Mouse (Mus musculus): ENCODE measurements around the gene Agxt.

Agxt gene

DNA sequence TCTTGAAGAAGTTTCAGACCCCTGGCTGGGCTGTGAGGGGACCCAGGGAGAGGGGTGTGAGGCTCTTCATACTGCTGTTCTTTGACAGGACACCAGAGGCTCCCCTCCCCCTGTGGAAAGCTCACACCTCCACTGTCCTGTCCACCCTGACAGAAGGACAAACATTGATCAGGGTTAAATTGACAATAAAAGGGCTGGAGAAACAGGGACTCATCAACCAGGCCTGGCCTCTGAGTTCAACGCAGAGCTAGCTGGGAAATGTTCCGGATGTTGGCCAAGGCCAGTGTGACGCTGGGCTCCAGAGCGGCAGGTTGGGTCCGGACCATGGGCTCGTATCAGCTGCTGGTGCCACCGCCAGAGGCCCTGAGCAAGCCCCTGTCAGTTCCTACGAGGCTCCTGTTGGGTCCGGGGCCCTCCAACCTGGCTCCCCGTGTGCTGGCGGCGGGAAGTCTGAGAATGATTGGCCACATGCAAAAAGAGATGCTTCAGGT lies at the start of gene Agxt:
TSS of gene Agxt (plus strand) at position 205 of the 491 bp plus-strand sequence.
- no peak for DNase-seq

DNA sequence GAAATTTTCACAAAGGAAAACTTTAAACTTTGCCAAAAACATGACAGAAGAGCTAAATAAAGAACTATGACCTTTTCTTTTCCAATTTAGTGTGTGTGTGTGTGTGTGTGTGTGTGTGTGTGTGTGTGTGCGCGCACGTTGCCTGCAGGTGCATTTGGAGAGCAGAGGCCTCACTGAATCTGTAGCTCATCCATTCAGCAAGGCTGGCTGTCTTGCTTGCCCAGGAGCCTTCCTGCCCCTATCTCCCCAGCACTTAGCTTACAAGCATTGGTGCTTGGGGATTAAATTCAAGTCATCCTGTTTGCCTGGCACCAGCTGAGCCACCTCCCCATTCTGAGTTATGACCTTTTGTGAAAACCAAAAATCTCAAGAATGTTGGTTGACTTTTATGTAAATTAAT lies 42.5 kb upstream of the Agxt start:
- no peak for DNase-seq

DNA sequence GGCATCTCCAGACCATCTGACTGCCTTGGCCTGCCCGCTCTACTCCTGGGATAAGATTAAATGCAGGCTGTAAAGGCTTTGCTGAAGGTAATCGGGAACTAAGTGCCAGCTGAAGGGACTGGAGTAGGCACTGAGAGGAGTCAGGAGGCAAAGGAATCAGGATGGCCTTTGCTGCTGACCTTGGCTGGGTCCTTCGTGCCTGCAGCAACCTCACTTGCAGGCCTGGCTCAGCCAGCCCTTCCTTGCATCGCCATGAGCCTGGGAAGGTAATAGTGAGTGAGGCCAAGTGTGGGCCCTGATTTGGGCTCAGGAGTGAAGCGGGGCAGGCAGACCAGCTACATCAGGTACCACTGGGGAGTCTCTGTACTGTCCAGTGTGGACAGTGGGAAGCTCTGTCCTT lies 36.1 kb upstream of the Agxt start:
- no peak for DNase-seq

DNA sequence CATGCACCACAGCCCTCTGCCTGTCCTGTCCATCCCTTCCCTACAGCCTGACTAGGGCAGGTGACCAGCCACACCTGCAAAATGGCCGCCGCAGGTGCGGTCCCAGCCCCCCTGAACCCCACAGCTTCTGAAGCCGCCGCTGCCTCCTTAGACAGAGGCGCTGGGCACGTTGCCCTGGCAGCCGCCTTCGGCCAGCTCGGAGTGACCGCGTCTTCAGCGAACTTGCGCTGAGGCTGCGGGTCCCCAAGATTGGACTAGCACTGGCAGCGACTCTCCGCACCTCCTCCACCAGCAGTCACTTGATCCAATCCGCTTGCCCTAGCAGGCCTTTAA lies 34.8 kb upstream of the Agxt start:
- DNase-seq = peak; percentile 31 to 42

DNA sequence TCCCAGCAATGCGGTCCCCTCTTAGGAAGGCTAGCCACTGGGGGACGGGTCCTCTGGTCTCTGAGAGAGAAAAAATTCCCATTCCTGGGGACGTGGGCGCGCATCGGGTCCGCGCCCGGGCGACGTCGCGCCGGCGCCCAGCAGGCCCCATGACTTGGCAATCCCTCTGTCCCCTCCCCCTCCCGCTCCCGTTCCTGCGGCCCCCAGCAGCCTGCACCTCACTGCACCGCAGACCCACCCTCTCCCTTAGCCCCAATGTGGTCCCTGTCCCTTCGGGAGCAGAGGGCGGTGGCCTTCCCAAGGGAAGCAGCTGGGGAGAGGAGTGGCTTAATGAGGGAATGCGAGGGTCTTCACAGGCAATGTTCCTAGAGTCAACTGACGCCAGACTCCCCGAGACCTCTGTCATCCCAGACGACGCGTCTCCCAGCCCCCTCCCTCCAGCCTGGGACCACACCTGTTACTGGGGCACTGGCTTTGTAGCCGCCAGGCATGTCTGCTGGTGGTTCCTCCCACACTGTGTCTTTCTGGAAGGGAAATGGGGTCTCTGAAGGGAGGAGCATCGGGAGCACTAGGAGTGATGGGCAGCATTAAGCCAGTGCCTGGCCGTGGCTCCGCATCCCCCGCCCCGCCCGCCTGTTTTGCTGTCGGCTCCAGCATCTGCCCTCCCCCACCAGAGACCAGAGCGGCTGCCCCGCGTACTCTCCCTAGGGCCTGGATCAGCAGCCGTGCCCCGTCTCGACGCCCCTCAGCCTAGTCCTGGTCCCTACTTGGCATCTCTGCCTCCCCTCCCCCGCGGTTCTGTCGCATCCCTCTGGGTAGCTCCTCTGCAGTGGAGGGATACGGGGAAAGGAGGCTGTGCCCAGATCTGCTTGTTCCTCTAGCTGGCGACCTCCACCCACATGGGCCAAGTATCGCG lies 34.2 kb upstream of the Agxt start:
- peak; percentile 37 to 56 for DNase-seq

DNA sequence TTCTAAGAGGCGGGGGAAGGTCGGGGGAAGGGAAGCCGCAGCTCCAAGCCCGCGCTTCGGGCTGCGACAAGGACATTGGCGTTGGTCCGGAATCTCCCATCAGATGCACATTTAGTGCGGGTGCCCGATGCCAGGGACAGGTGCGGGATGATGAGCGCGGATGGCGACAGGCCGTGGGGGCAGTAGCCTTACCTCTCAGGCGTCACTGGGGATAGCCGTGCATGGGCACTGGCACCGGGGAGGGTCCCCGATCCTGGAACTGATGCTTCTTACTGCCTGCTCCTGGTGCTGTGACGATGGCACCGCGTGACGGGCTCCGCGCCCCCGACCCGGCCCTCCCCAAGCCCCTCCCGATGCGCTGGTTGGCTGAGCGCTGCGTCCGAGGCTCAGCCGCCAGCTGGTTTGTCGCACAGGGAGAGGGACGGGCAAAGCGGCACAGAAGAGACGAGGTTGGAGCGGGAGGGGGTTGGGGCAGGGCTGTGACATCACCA lies 33.4 kb upstream of the Agxt start, which contains the start of gene Kif1a:
TSS of gene Kif1a (minus strand) at position 381 of the 491 bp plus-strand sequence.
- DNase-seq = peak; percentile 51 to 62

DNA sequence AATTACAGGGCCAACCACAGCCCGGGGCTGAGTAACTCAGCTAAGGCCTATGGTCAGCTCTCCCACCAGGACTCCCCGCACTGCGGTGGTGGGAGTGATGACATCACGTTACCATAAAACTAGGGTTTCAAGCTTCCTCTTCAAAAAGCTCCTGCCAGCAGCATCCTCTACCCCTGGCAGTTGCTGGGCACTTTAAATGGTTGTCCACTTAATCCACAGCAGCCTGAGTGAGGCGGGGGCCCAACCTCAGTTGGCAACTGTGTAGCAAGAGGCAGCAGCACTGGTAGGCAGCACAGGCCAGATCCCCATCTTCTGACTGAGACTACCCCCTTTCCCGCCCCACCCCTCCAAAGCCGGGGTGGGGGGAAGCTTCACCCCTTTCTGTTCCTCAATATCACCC lies 32.3 kb upstream of the Agxt start:
- no peak for DNase-seq

DNA sequence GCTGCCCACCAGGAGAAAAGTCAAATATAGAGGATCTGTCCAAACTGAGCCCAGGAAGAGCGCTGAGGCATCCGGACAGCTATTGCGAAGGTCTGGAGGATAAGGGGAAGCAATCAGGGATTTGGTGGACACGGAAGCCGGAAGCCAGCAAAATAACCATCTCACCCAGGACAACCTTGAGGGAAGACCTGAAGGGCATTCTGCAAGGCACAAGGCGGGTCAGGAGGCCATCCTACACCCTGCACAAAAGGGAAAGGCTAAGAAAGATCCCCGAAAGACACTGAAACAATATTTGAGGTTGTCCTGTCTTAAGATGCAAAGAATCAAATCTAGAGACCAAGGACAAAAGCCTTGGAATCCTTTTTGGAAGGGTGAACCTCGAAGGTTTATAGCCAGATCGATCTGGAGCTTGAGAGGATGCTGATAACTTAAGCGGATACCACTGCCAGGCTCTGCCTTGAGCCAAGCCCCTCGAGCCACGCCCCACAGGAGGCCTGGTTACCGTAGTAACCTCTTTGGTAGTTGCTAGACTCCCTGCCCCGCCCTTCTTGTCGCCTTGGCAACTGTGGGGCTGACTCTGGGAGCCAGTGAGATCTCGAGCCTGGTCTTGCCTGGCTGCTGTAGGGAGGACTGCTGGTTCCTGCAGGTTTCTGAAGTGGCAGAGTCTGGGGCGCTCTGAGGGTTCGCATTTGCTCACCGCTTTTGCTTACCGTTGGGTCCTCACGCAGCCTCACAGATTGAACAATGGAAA lies 20.2 kb upstream of the Agxt start:
- DNase-seq = peak; percentile 84 to 87

DNA sequence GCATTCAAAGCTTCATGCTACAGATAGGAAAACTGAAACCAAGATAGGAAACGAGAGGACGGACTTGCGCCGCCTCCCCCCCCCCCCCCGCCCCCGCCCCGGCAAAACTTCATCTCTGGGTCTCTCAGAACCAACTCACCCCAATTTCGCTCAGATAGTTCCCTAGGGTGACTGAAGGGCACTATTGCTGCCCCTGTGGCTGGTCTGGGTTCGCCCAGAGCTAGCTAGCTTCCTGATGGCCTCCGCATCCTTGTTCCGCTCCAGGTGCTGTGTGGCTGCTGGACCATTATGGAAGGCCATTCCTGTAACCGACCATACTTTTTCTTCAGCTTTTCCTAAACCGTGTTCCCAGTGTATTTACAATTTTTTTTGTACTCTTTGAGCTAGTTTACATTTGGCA lies 19.6 kb upstream of the Agxt start:
- DNase-seq = no peak

DNA sequence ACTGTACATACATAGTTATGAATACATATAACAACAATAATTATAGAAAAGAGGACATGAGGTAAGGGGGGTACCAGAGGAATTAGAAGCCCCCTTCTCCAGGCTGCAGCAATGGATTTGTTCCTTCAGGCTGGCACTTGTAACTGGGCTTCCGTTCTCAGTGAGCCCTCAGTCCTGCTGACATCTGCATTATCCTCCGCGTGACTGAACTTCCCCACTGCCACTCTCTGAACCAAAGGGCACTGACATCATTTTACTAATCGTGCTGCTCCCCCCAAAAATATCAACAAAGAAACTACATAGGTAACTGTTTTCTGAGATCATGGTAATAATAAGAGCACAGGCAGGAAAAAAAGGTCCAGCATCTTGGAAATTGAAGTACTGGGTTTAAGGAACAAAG lies 16.2 kb upstream of the Agxt start:
- no peak for DNase-seq

DNA sequence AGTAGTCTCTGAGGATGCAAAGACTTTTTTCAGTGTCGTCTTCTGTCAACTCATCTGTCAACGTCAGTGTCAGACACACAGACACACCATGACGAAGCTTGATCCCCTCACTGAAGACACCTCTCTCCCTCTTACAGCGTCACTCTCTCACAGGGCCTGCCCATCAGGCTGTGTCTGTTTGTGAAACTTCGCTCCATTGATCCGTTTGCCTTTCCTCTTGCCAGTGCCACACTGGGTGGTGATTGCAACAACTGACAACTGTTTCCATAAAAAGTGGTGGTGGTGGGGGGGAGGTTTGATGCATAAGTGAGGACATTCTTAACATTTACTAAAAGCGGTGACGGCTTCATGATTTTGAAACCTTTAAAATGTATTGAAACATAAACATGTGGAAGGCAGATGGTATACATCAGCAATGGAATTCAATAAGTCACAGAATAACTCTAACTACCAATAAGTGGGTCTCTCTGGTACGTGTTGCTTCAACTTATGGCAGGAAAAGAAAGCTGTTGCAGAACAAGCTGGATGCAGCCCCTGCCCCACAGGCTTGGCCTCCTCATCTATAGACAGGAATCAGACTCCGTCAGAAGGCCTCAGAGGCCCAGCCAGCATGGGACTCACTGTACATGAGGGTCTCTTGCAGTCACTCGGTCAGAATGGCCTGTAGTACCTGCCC lies 11.7 kb upstream of the Agxt start:
- DNase-seq = no peak

DNA sequence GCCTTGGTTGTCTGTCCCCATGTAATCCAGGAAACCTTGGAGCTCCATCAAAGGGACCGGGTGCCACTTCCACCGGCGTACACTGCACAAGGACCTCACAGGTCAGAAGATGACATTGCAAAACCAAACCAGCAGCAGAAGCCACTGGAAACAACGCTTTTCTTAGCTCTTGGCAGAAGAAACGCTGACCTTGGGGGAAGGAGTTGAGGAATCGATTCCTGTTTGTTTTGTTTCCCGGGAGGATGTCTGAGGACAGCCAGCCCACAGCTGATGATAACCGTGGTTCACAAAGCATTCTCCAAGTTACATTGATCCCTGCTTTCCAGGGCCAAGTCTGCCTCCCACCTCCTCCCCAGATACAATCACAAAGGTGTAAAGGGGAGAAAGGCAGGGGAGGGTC lies 11.0 kb upstream of the Agxt start:
- DNase-seq = no peak

DNA sequence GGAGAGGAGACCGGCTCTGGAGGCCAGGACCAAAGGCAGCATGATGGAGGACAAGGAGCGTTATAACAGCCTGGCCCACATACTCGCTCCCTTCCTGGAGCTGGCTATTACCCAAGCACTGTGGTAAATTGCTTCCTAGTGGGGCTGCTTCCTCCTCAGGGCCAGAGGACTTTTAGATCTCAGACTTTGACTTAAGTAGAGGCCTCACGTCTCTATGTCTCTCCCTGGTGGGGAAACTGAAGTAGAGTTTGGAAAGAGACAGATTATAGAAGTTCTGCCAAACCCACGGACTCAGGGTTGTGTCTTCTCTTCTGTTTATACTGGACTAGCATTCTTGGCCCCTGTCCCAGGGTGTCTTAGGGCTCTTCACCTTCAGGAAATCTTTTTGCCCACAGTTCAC lies 9.8 kb upstream of the Agxt start:
- peak in 1 of 2 experiments; percentile 22 for DNase-seq

DNA sequence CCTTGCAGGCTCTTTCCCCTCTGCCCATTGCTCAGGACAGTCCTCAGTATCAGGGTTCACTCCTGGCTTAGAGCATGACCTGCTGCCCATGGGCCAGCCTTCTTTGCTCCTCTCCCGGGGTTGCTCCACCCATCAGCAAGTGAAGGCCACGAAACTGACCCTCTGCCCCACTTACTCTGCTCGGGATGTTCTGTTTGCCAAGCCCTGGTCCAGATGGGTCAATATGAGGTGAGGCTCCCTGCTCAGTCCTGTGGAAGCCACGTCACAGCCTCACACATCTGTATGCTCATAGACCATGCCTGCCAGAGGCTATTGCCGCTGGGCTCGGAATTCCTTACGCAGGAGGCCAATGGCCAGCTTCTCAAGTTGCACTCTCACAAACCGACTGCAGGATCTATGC lies 6.8 kb upstream of the Agxt start:
- DNase-seq = no peak

DNA sequence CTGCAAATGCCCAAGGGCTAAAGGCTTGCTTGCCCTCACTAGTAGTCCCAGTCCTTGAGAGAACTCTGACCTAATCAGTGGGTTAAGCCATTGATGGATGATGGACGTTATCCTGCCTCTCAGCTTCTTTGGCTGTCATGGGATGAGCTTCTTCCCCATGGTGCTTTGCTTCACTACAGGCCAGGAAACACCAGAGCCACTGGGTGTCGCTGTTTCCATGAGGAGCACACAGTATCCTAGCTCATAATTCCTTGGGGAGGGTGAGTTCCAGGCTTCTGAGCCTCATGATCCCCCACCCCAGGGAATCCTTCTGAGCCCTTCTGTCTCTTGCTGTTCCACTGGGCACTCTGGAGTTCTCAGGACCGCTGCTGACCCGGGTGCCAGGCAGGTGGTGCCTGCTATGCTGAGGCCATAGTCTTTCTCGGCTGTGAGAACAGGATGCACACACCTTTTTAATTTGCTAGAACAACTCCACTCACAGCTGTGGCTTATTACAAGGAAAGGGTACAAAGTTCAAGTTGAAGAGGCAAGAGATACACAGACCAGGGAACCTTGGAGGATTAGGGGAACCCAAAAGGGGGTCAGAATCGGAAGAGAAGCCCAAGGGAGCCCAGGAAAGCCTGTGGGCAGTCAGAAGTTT lies 6.2 kb upstream of the Agxt start:
- DNase-seq = peak; percentile 81 to 84

DNA sequence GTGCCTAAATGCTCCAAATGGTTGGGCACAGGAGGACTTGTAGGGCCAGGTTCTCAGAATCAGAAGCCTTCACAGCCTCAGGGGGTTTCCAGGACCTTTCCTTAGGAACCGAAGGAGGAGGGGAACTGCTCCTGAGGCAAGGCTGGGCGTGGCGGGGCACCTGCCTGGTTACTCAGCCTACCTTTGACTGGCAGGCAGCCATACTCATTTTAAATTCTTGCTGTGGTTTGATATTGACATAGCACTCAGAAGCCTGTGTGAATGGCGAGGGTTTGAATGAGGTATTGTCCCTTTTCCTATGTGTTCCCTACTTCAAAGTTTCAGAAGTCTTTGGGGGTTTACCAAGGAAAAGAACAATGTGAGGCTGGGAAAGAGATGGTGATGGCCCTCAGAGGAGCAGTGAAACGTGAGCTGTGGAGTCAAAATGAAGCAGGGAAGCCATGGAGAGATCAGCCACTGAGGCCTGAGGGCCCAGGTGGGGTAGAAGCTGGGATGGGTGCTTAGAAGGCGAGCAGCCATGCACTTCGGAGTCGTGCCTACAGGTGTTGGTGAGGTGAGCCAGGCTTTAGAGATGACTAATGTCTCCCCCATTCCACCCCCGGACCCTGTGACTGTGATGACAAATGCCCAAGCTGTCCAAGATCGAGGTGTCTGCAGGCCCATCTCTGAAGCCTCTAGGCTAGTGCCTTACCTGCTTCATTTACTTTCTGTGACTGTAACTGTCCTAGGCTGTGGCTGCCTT lies 4.6 kb upstream of the Agxt start:
- peak in 1 of 2 experiments; percentile 18 for DNase-seq

DNA sequence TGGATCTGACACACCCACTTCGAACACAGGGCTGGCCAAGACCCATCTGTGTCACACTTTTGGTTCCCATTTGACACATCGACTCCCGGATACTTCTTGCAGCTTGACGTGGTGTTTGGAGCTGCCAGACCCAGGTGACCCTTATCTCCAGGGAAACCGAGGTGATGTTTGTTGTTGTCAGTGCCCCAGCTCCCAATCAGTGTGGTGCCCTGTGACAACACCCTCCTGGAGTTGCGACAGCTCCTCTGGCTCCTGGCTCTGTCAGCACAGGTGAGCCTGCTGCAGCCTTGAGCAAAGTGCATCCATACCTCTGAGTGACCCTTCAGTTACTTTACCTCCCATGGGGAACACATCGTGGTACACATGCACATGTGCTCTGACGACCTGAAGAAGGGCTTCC lies 2.4 kb upstream of the Agxt start:
- DNase-seq = no peak

DNA sequence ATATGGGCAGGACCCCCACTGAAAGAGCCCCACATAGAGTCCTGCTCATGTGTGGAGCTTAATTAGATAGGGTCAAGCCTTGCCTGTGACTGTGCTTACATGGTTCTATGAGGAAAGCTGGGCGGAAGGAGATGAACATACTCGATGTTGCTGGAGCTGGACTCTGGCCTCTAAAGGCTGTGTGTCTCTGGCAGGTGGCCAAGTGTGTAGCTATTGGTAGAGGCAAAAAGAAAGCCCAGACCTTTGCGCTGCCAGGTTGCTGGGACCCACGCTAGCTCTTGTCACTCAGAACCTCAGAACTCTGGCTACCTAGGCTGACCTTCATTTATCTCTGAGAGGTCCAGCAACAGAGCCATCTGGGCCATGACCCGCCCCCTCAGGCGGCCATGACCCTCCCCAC lies 3.5 kb downstream of the Agxt start:
- DNase-seq = peak; percentile 63 to 78

DNA sequence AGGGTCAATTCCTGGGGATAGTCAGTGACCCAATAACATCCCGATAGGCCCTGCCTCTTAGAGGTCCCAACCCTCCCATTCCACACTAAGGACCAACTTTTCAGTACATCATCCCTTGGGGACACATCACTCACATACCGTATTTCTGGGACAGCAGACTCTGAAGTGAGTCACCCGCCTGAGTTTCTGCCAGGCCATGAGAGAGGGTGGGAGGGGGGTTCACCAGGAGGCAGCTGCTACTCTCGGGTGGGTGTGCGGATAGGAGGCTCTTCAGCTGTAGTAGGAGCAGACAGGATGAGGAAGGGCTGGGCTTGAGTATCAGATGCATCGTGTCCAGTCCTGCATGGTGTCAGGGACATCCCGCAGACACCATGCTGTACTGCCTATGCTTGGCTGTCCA lies 4.7 kb downstream of the Agxt start:
- DNase-seq = no peak

DNA sequence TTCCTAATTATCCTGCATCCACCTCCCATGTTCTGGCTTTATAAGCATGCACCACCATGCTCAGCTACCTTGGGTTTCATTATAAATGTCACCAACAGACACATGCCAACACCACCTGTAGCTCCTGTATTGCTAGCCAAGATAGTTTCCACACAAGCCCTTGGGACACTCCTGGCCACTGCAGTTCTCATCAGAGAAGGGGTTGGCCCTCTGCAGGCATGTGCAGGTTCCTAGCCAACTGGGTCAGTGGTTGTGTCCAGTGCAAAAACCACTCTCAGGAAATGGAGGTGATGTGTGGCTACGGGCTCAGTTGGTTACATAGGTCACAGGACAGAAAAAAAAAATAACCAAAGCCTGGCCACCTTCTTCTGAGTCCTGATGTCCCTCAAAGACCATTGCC lies 7.8 kb downstream of the Agxt start:
- no peak for DNase-seq

DNA sequence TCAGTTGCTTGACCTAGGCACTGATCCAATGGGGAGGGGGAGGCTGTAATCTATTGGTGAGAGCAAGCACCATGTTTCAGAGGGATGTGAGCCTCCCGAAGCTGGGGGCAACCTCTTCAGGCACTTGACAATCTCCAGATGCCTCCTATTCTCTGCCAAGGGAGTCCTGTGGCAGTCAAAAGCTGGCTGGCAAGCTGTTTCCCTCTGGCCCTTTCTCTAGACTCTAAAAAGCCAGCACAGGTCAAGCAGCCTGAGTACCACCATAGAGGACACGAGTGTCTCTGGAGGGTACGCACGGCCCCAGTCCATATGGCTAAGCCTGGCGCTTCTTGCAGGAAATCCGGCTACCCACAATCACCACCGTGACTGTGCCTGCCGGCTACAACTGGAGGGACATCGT lies 9.1 kb downstream of the Agxt start:
- DNase-seq = no peak

Data from kidney, postnatal 4 days (tissue).